Comparison of ENCODE assay signal across 8 mouse cellular contexts in genomic region chr9:14559430-14559829, GRCm38 (mm10). TPM values are rescaled to one million over a fixed set of nuclear protein-coding genes. Genes with fewer than 3 reads are reported as not detected.
DNase-seq lines count a peak whose midpoint lies in the region; ATAC-seq and TF ChIP-seq lines count a peak whose summit lies in the region.

No protein-coding gene starts in this region.

- 89% methylated on average over 10 of the region's 10 CpGs for WGBS in hindbrain, embryonic 13.5 days
- 90% methylated on average over 10 of the region's 10 CpGs for WGBS in hindbrain, embryonic 12.5 days
- 40% methylated on average over 10 of the region's 10 CpGs for WGBS in liver, embryonic 12.5 days (ENCODE audit: insufficient replicate concordance)
- 48% methylated on average over 10 of the region's 10 CpGs for WGBS in cerebellum, adult 2 months

- no peak overlapping the region for H3K4me2 ChIP-seq in hindbrain, embryonic 13.5 days
- no peak overlapping the region for H3K4me2 ChIP-seq in hindbrain, embryonic 12.5 days (replicated peaks)
- no peak overlapping the region for H3K4me2 ChIP-seq in liver, embryonic 12.5 days

- H3K9ac ChIP-seq in hindbrain, embryonic 13.5 days, result 0 out of 2 replicates have a peak overlapping the region, but pooled peaks have one; percentile 26
- H3K9ac ChIP-seq in hindbrain, embryonic 12.5 days, result no peak overlapping the region
- no peak overlapping the region for H3K9ac ChIP-seq in liver, embryonic 12.5 days

- no peak for TF ChIP-seq POLR2A in cerebellum, adult 2 months (IDR thresholded peaks at IDR 0.05; ENCODE audit: borderline replicate concordance, insufficient read depth, low read length)

- no peak for DNase-seq in G1E (ENCODE audit: low spot score)
- no peak for DNase-seq in testis, postnatal 14 days (ENCODE audit: low spot score)
- DNase-seq in cerebellum, adult 2 months, result no peak
- no peak for DNase-seq in cerebellum, adult 9-11 months

- ATAC-seq in hindbrain, embryonic 13.5 days (ENCODE audit: low FRiP score), result no peak
- no peak for ATAC-seq in hindbrain, embryonic 12.5 days (ENCODE audit: low FRiP score)
- ATAC-seq in G1E (ENCODE audit: extremely low read depth, insufficient number of reproducible peaks, low FRiP score, poor library complexity, severe bottlenecking), result peak; percentile 85
- ATAC-seq in hematopoietic stem cell, adult 5-6 weeks (replicated peaks in 1 of 2; ENCODE audit: insufficient read depth in 1 of 2, low FRiP score in 2 of 2, low TSS enrichment in 1 of 2, low read depth in 1 of 2, poor library complexity in 2 of 2, severe bottlenecking in 2 of 2), result peak; percentile 78 to 85
- ATAC-seq in liver, embryonic 12.5 days, result 0 out of 2 replicates have a peak, but pooled peaks have one; percentile 32

- no peaks in the 10 kb centered on the region for H3K9me3 ChIP-seq in hindbrain, embryonic 13.5 days
- no peaks in the 10 kb centered on the region for H3K9me3 ChIP-seq in hindbrain, embryonic 12.5 days (replicated peaks)
- H3K9me3 ChIP-seq in G1E (replicated peaks), result no peaks in the 10 kb centered on the region
- no peaks in the 10 kb centered on the region for H3K9me3 ChIP-seq in liver, embryonic 12.5 days (replicated peaks)

- no peaks in the 10 kb centered on the region for H3K4me1 ChIP-seq in hindbrain, embryonic 13.5 days (replicated peaks)
- no peaks in the 10 kb centered on the region for H3K4me1 ChIP-seq in hindbrain, embryonic 12.5 days
- H3K4me1 ChIP-seq in G1E (ENCODE audit: insufficient read depth, low read depth, low read length), result 0 out of 2 replicates have a peak, but pooled peaks cover 5% of the 10 kb centered on the region
- no peaks in the 10 kb centered on the region for H3K4me1 ChIP-seq in liver, embryonic 12.5 days
- no peaks in the 10 kb centered on the region for H3K4me1 ChIP-seq in cerebellum, adult 2 months (ENCODE audit: control insufficient read depth, insufficient read depth, low read length)

- H3K36me3 ChIP-seq in hindbrain, embryonic 13.5 days, result peaks cover 92% of the 10 kb centered on the region
- H3K36me3 ChIP-seq in hindbrain, embryonic 12.5 days, result peaks cover 84% of the 10 kb centered on the region
- peaks cover 2% of the 10 kb centered on the region for H3K36me3 ChIP-seq in G1E (replicated peaks)
- peaks cover 35% of the 10 kb centered on the region for H3K36me3 ChIP-seq in liver, embryonic 12.5 days

- no peak overlapping the region for H3K4me3 ChIP-seq in hindbrain, embryonic 13.5 days
- H3K4me3 ChIP-seq in hindbrain, embryonic 12.5 days, result no peak overlapping the region
- H3K4me3 ChIP-seq in G1E (ENCODE audit: low read depth, low read length), result no peak overlapping the region
- H3K4me3 ChIP-seq in liver, embryonic 12.5 days, result no peak overlapping the region
- no peak overlapping the region for H3K4me3 ChIP-seq in cerebellum, adult 2 months (replicated peaks; ENCODE audit: insufficient read depth, low read depth, low read length)

- TF ChIP-seq CTCF in G1E (IDR thresholded peaks at IDR 0.05; ENCODE audit: low read depth, low read length), result no peak
- no peak for TF ChIP-seq CTCF in cerebellum, adult 2 months (IDR thresholded peaks at IDR 0.05; ENCODE audit: borderline replicate concordance, insufficient read depth, low read depth, low read length)

- no peak overlapping the region for H3K27ac ChIP-seq in hindbrain, embryonic 13.5 days
- H3K27ac ChIP-seq in hindbrain, embryonic 12.5 days, result no peak overlapping the region
- H3K27ac ChIP-seq in liver, embryonic 12.5 days, result no peak overlapping the region
- H3K27ac ChIP-seq in cerebellum, adult 2 months (ENCODE audit: insufficient read depth, low read length), result no peak overlapping the region

- no peaks in the 10 kb centered on the region for H3K27me3 ChIP-seq in hindbrain, embryonic 13.5 days
- H3K27me3 ChIP-seq in hindbrain, embryonic 12.5 days, result no peaks in the 10 kb centered on the region
- peaks cover 15% of the 10 kb centered on the region; the same call in 1 of the 2 replicates for H3K27me3 ChIP-seq in G1E (ENCODE audit: insufficient read depth, low read length)
- H3K27me3 ChIP-seq in liver, embryonic 12.5 days (replicated peaks), result no peaks in the 10 kb centered on the region
- H3K27me3 ChIP-seq in cerebellum, adult 2 months (ENCODE audit: control insufficient read depth, insufficient read depth, low read length), result no peaks in the 10 kb centered on the region

RNA-seq across cellular contexts. Expression of gene Cwc15, which starts 59.0 kb away (rescaled TPM):
- 163 and 174 TPM in 2 replicates for polyA plus RNA-seq in hindbrain, embryonic 13.5 days (2015; fragmentation: Nextera tagmentation; extraction: Ambion mirVana)
- 174 and 177 TPM in 2 replicates for polyA plus RNA-seq in hindbrain, embryonic 12.5 days (2016; fragmentation: Nextera tagmentation; extraction: Ambion mirVana)
- total RNA-seq in G1E (2014; fragmentation: Nextera tagmentation) (90.8 and 114 TPM in 2 replicates), G1E (2017) (206 and 234 TPM in 2 replicates)
- 14.8 and 21.0 TPM in 2 replicates for polyA plus RNA-seq in G1E (2012)
- 230 and 255 TPM in 2 replicates for total RNA-seq in hematopoietic stem cell, adult 5-6 weeks (2017)
- 93.8 and 94.8 TPM in 2 replicates for polyA plus RNA-seq in liver, embryonic 12.5 days (2016; fragmentation: Nextera tagmentation; extraction: Ambion mirVana)
- polyA plus RNA-seq in cerebellum, adult 2 months (2012; rRNA removed), result 123 and 129 TPM in 2 replicates

RNA-seq across cellular contexts. Expression of gene Kdm4d, which starts 59.1 kb away (rescaled TPM):
- polyA plus RNA-seq in hindbrain, embryonic 13.5 days (2015; fragmentation: Nextera tagmentation; extraction: Ambion mirVana), result 0.36 and 0.58 TPM in 2 replicates
- polyA plus RNA-seq in hindbrain, embryonic 12.5 days (2016; fragmentation: Nextera tagmentation; extraction: Ambion mirVana), result 0.19 and 0.43 TPM in 2 replicates
- total RNA-seq in G1E (2014; fragmentation: Nextera tagmentation) (0.34 and 1.3 TPM in 2 replicates), G1E (2017) (0.11 and 0.17 TPM in 2 replicates)
- 0.07 and 0.15 TPM in 2 replicates for polyA plus RNA-seq in G1E (2012)
- total RNA-seq in hematopoietic stem cell, adult 5-6 weeks (2017), result 0.30 and 1.1 TPM in 2 replicates
- polyA plus RNA-seq in liver, embryonic 12.5 days (2016; fragmentation: Nextera tagmentation; extraction: Ambion mirVana), result 0.10 TPM in 2 replicates
- polyA plus RNA-seq in cerebellum, adult 2 months (2012; rRNA removed), result 1.1 and 1.2 TPM in 2 replicates

Comparison
In these comparisons a context has a peak if more than half of its experiments do, and no peak if none do; other contexts are left out.
1. ATAC-seq: peak in G1E (single experiment), hematopoietic stem cell, adult 5-6 weeks (2 of 2) and liver, embryonic 12.5 days (single experiment); none in hindbrain, embryonic 13.5 days (single experiment) and hindbrain, embryonic 12.5 days (single experiment).